Mouse (Mus musculus) small intestine, adult 2 months (tissue): Measurements from ENCODE around the gene Gm36210.

Experiments used
- CTCF ChIP-seq: fragments of 200-500 bp; IDR thresholded peaks from 2 replicates; pipeline ENCODE4 v1.5.1; 2012; ENCODE audit warnings: low read depth, mild to moderate bottlenecking, control low read depth, inconsistent platforms, low read length, moderate library complexity, mixed read lengths; ENCODE audit not compliant: insufficient replicate concordance, insufficient read length; ENCODE audit errors: extremely low read depth
- POLR2A ChIP-seq: fragments of 200-500 bp; IDR thresholded peaks from 2 replicates; pipeline ENCODE4 v1.6.1; 2012; ENCODE audit warnings: low read depth, mild to moderate bottlenecking, control low read depth, inconsistent platforms, low read length, moderate library complexity

DNA sequence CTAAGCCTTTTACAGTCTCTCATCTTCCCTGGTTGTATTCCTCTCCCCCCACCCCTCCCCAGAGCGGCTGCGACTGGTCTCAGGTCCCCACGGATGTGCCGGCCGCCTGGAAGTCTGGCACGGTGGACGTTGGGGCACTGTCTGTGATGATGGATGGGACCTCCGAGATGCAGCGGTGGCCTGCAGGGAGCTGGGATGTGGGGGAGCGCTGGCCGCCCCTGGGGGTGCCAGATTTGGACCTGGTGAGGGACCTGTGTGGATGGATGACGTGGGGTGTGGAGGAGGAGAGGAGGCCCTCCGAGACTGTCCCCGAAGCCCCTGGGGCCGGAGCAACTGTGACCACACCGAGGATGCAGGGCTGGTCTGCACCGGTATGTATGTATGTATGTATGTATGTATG, 22.0 kb upstream of the Gm36210 start:
- TF ChIP-seq CTCF (no peak), POLR2A (no peak)
